Mouse (Mus musculus): ENCODE measurements around the gene Tom1l1.

GRCm38 (mm10) chr11:90677771-90678288 lies 10.3 kb downstream of the Tom1l1 start:
- TF ChIP-seq CTCF (IDR thresholded peaks at IDR 0.05; ENCODE audit: low read depth) = no peak
- TF ChIP-seq EP300 (optimal IDR thresholded peaks at IDR 0.05) = no peak
